Mouse (Mus musculus) heart, postnatal 0 days (tissue): ENCODE measurements around the gene Magi3.

Experiments
- CTCF ChIP-seq: IDR thresholded peaks from 2 replicates; pipeline ENCODE4 v1.5.1; 2016; ENCODE audit warnings: antibody characterized with exemption, control low read depth, low read depth
- EP300 ChIP-seq: IDR thresholded peaks from 2 replicates; pipeline ENCODE4 v1.6.1; 2016; ENCODE audit warnings: antibody characterized with exemption, low read depth

- no peak for TF ChIP-seq CTCF
- TF ChIP-seq EP300 = no peak
These were observed 252.9 kb downstream of the Magi3 start for GRCm38 (mm10) chr3:103967231-103967630.
